Mouse (Mus musculus) monocyte, adult 2 months (primary cell): ENCODE measurements at regions not wholly inside any gene's neighbourhood (a gene's known extent, or its start where the extent isn't known, plus 50 kb on each side); places are given as distances from the start of the nearest gene placed in this dataset.
"Not testable (repeated sequence)": the region's sequence is repeated elsewhere in the genome, so short reads cannot be mapped to it uniquely, and the experiment has no call there.

Experiments
- DNase-seq, 2 experiments: peaks; one replicate each; pipeline ENCODE4 v3.0.0; 2022; ENCODE audit warnings: low spot score in 2 of 2, low read depth in 1 of 2

DNA sequence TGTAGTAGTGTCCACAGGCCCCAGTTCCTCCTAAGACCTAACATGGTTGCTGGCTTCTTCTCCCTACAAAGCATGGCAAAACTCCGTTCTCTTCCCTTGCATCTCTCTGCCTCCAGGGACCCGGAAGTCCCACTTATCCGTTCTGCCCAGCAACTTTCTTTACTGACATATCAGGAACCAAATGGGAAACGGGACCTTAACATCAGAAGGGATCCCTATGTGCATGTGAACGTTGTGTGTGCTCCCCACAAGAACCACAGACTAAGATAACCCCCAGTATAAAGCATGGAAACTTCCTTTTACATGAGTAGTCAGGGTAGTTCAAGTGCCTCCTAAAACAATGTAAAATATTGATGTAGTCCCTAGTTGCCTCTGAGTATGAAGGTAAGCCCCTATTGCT, 61.6 kb downstream of the Zxdb start:
- DNase-seq, result no peak

DNA sequence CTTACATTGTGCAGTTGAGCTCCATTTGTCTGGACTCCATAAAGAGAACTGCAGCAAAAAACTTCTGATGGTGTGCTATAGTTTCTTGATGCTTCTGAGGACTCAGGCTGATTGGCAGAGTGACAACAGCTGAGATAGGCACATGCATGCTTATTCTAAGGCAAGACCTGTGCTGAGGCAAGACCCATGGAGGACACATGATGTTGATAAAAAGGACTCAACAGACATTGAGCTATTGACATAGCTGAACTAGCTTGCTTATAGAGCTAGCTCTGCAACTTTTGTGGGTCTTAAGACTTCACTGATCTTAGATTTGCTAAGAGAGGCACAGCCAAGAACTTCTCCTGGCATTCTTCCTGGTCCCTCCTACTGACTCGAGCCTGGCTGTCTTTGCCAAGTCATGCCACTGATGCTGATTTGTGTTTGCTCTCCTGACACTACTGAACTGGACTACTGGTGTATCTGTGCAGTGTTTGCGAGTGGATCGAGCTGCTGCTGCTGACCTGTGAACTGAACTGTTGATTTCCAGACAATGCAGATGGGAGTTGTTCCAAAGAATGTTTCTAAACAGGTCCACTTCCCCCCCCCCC, 64.1 kb downstream of the Zxdb start:
- no peak for DNase-seq

DNA sequence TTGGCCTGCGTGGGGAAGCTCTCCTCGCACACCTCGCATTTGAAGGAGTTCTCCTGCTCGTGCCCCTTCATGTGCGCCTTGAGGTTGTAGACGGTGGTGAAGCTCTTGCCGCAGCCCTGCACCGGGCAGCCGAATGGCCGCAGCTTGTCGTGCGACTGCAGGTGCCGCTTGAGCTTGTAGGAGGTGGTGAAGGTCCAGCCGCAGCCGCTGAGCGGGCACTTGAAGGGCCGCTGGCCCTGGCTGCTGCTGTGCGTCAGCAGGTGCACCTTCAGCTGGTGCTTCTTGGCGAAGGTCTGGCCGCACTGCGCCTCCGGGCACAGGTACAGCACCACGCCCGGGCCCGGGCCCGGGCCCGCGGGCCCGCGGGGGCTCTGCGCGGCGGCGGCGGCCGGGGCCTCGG, 72.5 kb downstream of the Zxdb start:
- not testable (repeated sequence) for DNase-seq

DNA sequence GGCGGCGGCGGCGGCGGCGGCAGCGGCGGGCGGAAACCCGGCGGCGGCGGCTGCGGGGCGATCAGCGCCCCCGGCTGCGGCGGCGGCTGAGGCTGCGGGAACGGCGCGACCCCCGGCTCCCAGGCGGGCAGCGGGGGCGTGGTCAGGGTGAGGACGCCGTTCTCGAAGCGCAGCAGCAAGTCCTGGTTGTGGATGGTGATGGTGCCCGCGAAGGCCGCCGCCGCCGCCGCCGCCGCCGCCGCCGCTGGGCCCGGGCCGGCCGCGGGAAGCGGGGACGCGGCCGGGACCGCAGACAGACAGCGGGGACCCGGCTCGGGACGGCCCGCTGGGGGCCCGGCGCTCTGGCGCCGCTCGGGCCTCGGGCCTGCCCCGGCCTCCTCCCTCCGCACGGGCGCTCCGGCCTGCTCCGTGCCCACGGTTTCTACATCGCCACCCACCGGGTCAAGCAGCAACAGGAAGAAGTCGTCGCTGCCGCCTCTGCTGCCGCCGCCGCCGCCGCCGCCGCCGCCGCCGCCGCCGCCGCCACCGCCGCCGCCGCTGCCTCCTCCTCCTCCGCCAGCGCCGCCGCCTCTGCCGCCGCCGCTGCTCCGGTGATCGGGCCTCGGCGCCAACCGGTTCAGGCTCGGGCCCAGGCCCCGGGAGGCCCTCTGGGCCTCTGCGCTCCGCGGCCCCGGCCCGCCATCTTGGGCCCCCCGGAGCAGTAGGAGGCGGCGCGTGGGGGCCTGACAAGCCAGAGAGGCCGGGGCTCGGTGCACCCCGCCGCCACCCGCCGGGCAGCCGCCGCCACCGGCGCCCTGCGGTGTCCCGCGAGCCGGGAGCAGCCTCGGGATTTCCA, 73.2 kb downstream of the Zxdb start:
- not testable (repeated sequence) for DNase-seq

DNA sequence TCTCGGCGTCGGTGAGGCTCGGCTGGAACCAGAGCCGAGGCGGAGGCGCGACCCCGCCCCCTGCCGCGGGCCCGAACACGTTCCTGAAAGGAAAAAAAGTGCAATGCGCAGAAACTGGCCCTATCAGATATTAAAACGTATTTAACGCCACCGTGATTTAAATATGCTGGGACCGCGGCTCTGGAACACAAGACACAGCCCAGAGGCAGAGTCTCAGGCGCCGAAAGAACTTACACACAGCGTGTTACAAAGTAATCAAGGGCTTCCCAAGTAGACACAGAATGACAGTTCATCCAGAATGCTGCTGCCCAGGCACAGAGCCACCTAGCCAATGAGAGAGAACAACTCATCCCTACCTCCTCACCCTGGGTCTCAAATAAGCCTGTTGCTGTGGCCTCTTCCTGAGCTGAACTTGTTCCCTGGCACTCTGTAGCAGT, 73.8 kb downstream of the Zxdb start:
- DNase-seq, result not testable (repeated sequence)

DNA sequence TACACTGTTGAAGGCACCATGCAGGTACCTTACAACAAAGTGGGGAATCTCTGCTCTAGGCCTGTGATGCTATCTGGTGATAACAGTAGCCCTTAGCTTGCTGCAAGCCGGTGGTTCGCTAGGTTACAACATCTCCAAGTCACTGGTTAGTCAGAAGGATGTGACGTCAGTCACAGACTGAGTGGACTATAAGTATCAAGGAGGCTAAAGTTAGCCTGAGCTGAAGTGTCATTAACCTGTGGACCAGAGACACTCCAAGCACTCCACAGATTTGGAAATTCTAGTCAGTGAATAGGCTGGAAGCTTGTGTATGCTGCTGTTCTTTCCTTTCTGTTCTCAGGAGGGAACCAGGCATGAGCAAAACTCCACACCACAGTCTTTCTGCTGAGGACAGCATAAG, 88.4 kb downstream of the Zxdb start:
- not testable (repeated sequence) for DNase-seq

DNA sequence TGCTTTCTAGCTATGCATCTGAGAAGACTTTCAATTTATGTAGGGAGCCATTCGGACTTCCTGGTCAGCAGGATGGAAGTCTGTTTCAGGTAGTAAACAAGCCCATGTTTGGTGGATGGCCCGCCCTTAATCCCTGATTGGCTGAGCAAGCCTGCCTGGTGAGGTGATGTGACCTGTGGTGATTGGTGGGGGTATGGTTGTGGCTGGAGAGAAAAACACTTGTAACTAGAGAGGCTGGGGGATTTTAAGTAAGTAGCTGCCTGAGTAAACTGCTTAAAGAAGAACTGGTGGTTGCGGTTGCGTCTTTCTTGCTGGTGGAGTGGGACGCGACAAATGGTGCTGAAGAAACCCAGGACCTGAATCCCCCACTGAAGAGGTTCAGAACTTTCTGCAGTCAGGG, 103.2 kb downstream of the Zxdb start:
- not testable (repeated sequence) for DNase-seq

DNA sequence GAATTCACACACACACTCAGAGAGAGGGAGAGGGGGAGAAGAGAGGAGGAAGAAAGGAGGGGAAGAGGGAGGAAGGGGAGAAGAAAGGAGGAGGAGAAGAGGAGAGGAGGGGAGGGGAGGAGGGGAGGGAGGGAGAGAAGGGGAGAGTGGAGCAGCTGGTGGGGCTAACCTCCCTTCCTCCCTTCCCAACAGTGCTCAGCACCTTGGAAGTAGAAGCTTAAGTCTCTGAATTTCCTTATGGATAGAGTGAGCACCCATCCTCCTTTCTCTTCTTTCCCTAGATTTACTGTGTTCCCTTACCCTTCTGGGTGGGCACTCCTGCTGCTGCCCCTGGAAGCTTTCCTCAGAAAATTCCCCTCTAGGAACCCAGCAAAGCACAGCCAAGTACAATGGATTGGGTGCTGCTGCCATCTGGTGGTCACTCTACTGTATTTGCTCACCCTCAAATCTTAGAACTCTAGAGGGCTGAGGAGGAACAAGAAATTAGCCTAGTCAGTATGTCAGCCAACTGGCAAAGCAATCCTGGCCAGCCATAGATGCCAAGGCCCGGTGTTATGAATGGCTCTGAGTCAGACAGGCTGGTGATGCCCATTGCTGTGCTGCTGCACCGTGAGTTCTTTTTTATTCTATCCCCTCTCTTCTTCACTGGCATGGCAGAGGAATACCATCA, 119.9 kb downstream of the Zxdb start:
- not testable (repeated sequence) for DNase-seq

DNA sequence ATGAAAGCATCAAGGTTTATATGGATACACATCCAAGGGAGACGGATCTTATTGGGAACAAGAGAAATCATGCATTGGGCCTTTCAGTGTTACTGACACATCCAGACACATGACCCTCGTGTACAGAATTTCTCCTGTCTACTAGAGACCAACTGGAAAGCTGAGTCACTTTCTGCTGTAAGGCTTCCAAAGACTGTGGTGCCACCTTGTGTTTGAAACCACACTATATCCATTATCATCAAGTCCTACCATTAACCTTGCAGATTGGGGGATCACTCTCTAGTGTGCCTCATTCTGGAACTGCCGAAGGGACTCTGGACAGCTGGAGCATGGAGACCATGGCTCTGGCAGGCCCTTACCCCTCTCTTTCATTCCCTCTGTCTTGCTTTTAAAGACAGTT, 125.2 kb downstream of the Zxdb start:
- DNase-seq, result not testable (repeated sequence)

DNA sequence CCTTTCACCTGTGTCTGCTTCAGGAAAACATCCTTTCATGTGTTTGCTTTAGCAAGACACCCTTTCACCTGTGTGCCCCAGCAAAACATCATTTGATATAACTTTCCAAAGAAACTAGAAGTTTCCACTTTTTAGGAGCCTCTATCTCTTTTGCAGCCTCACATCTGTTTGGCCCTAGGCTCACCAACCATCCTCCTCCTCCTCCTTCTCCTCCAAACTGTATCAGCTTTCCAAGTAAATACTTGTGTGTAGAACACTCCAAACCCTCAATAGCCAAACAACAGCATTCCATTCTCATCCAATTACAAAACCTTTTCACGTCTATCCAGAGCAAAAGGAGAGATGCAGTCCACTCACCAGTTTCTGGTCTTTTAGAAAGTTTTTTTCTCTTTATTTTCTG, 133.1 kb downstream of the Zxdb start:
- DNase-seq, result no peak

DNA sequence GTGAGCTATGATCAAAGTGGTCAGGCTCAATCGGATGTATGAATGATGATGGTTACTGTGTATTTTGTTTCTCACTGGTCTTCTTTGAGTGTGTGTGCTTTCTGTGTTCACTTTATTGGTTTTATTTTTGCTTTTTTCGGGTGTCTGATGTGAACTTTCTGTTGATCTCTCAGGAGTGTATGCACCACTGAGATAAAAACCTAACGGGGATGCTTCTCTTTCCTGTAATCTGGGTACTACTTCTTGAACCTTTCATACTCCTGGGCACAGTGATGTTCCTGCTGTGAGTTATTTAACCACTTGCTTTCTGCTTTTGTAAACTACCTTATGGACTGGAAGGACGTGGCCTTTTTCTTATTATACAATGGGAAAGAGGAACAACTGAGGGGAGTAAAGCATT, 133.6 kb downstream of the Zxdb start:
- no peak for DNase-seq

DNA sequence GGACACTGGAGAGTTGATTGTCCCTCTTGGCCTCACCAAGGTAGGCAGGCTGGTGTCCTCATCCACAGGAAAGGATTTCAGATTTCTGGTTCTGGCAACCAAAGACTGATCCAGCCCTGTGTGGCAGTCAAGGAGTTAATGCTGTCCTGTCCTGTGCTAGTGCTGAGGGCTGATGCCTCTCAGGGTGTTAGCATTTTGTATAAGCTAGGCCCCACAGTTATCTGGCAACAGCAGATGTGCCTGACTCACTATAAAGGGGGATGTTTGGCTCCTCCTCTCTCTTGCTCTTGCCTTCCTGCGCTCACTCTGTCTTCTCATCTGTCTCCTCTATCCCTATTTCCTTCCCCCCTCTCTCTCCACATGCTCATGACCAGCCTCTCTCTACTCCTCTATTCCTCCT, 138.8 kb downstream of the Zxdb start:
- no peak for DNase-seq

DNA sequence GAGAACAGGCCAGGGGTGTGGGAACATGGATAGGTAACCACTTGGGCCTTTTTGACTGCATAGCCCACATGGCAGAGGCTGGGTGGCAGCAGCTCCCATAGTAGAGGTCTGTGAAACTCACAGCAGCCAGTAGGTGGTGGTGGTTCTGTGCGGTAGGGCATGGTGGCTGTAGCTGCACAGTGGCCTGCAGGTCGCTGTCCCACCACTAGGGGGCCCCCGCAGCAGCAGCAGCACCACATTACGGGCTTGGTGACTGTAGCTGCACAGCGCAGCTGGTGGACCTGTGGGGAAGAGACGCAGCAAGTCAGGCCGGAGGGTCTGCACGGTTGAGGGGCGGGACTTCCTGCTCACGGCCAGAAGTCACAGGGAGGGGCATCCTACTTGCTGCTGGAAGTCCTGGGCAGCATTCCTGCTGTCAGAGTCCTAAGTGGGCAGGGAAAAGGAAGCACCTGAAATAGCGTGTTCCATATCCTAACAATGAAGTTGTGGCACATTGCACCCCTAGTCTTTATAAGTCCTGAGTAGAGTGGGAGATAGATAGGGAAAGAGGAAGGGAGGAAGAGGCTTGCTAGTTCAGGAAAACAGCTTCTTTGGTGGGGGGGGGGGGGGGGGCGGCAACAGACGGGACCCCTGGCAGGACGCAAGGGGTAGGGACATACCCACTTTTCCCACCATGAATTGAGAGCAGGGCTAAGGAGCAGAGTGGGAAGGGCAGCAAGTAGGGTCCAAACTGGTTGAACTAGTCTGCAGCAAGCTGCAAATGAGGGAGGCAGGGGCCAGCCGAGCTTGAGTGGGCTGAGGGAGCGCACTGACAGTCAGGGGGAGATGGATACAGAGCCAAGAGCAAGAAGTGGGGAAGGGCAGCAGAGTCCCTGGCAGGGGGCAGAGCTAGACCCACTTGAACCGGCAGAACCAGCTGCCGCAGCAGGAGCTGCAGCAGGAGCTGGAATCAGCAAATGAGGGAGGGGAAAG, 141.4 kb downstream of the Zxdb start:
- peak; percentile 64 to 67 for DNase-seq

DNA sequence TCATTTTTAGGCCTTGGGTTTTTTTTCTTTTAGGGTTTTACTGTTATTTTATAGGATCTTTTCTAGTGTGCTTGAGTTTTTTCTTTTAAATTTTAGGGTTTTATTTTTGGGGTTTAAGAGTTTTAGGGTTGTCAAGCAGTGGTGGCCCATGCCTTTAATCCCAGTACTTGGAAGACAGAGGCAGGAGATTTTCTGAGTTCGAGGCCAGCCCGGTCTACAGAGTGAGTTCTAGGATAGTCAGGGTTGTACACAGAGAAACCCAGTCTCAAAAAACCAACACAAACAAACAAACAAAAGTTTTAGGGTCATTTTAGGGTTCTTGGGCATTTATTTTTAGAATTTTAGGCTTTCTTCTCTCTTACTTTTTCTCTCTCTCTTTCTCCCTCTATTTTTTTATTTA, 142.9 kb downstream of the Spin4 start:
- DNase-seq, result not testable (repeated sequence)
